Mouse (Mus musculus): ENCODE results near the gene Bdkrb2.

Bdkrb2 gene

DNA sequence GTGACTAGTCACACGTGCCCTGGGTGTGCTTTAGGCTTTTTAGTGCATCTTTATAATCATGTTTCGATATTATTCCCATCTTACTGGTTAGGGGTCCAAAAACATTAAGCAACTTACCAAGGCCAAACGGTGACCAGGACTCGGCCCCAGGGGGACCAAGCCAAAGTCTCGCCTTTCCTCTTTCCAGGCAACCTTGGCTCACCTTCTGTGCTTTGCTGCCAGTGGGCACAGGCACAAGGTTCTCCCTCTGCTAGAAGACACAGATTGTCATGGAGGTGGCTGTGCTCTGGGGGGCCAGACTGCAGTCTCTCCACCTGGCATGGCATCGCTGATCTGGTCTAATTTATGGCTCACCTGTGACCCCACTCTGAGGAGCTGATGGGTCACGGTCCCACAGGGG lies 27.8 kb downstream of the Bdkrb2 start:
- DNase-seq (ENCODE audit: low spot score in 2 of 2): no peak

DNA sequence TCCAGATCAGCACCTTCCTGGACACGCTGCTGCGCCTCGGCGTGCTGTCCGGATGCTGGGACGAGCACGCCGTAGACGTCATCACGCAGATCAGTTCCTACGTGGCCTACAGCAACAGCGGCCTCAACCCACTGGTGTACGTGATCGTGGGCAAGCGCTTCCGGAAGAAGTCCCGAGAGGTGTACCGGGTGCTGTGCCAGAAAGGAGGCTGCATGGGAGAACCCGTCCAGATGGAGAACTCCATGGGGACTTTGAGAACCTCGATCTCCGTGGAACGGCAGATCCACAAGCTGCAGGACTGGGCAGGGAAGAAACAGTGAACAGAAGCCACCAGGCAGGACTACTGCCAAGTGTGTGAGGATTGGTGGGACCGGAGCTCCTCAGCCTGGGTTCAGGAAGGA lies 29.3 kb downstream of the Bdkrb2 start:
- DNase-seq (ENCODE audit: low spot score in 2 of 2): no peak

DNA sequence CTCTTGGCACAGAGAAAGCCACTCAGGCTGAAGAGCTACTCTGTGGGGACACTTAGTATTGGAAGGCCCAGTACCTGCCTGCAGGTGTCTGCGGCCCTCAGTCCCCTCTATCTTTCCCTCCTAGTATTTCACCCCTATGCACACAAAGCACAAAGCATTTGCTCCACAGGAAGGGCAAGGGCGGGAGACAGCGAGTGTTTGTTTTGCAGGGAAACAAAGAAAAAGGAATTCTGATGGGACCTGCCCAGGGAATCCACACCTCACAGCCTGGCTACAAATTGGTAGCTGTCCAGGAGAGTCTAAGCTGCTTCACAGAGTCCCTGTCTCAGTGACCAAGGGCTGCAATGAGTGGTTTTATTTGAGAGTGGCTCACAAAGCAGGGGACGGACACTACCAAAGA lies 30.4 kb downstream of the Bdkrb2 start:
- no peak for DNase-seq (ENCODE audit: low spot score in 2 of 2)

DNA sequence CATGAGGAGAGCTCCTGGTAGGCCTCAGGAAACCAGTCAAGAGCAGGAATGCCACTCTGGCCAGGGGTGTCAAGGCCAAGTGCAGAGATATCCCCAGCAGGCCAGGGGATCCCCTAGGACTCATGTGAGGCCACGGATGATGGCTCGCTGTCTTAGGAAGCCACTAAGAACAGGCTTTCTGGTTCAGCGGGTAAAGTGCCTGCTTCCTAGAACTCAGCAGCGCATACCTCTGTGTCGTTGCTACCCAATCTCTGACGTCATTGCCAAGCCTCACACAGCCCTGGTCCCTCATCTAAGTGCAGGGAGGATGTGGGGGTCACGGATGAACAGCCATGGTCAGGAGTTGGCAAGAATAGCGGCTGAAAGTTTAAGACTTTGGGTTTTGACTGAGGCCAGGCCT lies 34.1 kb downstream of the Bdkrb2 start:
- no peak for DNase-seq (ENCODE audit: low spot score in 2 of 2)

DNA sequence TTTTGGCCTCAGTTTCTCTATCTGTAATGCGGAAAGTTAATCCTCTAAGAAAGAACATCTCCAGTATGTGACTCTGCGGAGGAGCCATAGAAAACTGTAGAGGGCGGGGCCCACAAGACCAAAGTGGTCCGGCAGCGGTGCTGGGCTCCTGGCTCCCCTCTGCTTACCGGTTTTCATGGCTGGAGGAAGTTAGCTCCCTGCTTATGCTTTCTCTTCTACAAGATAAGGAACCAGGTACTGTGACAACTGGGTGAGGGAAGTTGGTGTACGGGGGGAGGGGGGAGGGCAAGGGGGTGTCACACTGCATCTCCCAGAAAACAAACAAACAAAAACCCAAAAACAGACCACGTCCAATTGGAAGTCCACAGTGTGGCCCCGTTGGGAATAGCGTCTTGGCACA lies 35.5 kb downstream of the Bdkrb2 start:
- no peak for DNase-seq (ENCODE audit: low spot score in 2 of 2)

DNA sequence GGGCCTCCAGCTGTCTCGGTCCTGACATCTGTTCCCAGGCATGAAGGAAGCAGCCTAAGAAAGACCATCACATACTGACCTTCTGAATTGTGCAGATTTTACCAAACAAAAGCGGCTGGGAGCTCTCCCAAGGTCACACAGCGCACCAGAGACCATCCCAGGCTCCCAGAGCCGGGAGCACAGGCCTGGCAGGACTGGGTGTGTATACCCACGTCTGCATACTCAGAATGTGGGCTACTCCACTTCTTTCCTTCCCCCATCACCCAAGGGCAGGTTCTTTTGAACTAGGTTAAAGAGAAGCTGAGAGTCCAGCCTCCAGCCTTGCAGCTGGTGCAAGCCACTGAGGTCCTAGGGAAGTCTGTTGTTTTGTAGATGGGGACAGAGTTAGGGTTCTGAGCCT lies 36.1 kb downstream of the Bdkrb2 start:
- no peak for DNase-seq (ENCODE audit: low spot score in 2 of 2)

DNA sequence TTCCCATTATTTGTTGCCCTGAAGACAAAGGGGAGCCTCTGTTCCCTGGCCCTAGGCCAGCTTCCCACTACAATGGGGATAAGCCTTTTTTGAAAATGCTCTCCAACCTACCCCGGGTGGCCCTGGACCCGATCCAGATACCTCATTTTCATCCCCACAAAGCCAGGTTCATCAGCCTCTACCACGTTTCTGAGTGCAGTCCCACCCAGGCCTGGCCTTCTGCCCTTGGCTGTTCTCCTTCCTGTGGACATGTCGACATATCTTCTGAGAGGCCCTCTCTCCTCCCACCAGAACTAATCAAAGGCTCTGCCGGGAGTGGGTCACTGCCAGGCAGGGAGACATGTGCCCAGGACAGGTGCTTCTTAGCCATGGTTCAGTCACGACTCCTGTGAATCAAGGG lies 38.6 kb downstream of the Bdkrb2 start:
- peak in 1 of 2 experiments; percentile 13 for DNase-seq (ENCODE audit: low spot score in 2 of 2)

DNA sequence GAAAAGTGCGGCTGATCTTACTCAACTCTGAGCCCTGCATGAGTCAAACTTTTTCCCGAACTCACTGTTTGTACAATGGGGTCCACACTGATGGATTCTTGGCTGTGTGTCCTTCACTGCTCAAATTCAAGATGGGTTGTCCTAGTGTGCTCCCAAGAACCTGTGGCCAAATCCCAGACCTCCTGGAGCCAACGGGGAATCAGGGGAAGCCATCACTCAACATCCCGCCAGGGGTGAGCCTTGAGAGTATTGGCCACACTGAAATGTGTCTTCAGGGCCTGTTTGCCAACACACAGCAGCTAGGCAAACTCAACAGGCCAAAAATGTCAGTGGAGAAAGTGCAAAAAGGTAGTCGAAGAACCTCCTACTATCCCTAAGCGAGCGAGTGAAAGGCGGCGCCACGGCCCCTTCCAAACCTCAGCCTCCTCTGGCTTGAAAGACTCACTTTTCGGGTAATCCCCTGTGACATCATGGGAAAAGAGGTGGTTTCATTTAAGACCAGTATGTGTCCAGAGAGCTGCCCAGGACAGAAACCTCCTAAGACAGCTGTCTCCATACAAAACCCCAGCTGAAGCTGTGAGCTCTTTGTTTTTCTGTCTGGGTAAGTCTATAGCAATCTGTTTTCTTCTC lies 39.7 kb downstream of the Bdkrb2 start, which contains the start of gene Bdkrb1:
Gene Bdkrb1, plus strand, starts transcription at position 505 of the 630 bp plus-strand sequence.
- no peak for DNase-seq (ENCODE audit: low spot score in 2 of 2)

DNA sequence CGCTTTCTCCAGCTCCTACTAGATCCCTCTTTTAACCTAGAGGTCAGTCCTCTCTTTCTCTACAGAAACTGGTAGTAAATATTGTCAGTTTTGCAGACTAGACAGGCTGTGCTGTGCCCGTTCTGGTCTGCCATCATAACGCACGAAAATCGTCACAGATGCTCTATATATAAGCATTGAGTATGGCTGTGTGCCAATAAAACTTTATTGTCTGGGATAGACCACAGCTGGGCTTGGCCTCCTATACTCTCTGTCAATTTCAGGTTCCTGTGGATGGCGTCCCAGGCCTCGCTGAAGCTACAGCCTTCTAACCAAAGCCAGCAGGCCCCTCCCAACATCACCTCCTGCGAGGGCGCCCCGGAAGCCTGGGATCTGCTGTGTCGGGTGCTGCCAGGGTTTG lies 40.9 kb downstream of the Bdkrb2 start:
- DNase-seq (ENCODE audit: low spot score in 2 of 2): no peak

DNA sequence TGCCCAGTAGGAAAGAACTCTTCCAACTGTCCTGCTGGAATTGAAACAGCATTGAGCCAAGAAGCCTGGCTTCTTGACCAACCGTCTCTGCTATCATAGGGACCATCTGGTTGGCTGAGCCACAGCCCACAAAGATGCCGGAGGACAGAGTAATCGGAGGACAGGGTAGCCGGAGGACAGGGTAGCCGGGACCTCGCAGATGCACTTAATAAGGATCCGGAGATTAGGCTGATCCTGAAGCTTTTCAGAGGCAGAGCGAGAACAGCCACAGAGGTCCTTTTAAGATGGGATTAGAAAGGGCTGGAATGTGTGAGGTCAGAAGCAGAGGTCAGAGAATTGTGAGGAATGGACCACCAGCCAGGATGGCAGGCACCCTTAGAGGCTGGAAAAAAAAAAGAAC lies 42.2 kb downstream of the Bdkrb2 start:
- no peak for DNase-seq (ENCODE audit: low spot score in 2 of 2)

DNA sequence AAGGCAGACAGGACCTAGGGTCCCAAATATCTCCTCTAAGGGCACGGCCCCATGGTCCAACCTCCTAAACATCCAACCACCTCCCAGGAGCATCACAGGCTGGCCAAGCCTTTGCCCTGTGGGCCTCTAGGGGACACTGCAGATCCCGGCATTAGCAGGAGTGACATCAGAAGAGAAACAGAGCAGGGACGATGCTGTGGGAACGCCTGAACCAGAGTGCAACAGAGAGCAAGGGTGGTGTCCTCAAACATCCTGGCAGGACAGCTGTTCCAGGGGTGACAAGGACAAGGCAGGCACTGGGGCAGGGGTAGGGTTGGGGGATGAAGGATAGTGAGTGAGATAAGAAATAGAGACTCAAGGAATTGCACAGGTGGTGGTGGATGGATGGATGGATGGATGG lies 43.9 kb downstream of the Bdkrb2 start:
- DNase-seq (ENCODE audit: low spot score in 2 of 2): no peak

DNA sequence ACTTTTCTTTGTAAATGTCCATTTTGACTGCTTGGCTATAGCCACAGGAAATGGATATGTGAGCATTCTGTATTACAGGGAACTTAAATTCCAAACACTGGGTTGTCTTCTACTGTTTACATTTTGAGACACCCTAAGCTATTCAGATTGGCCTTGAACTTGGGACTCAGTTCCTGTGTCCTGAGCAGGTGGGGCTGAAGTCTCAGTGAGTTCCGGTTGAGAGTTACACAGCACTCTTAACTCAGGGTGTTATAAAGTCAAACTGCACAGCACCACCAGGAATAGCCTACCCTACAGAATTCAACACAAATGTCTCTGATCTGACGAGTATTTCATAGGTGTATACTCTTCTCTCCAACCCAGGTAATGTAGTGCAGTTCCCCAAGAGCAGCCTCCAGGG lies 48.0 kb downstream of the Bdkrb2 start:
- no peak for DNase-seq (ENCODE audit: low spot score in 2 of 2)

DNA sequence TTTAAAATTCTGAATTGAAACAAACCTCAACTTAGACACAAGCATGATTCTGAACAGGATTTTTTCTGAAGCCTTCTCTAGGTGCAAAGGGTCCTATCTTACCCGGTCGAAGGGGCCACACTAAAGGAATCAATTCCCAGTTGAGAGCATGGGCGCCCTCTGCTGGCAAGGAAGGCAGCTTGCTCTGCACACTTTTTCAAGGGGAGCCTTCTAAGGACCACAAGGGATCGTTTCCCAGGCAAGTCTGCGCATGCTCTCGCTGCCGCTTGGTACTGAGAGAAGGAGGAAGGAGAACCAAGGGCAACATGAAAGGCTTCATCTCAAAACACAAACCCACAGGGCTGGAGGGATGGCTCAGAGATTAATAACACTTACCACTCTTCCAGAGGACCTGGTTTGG lies 48.7 kb downstream of the Bdkrb2 start:
- peak in 1 of 2 experiments; percentile 26 for DNase-seq (ENCODE audit: low spot score in 2 of 2)

DNA sequence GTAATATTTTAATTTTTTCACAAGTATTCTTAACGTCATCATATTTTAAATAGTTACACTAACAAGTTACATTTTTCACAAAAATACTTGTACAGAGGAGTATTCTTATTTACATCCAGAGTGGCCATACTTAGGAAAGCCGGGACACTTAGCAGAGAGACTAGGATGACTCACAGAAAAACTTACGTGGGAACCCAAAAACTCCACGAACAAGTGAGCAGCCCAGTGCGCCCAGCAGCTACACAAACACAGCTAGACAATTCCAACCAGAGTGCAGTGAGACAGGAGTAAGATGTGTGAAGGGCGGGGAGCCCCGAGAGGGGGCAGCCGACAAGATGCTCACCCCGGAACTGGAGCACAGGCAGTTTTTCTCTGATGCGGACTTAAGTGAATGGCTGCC lies 50.5 kb downstream of the Bdkrb2 start:
- DNase-seq (ENCODE audit: low spot score in 2 of 2): no peak

DNA sequence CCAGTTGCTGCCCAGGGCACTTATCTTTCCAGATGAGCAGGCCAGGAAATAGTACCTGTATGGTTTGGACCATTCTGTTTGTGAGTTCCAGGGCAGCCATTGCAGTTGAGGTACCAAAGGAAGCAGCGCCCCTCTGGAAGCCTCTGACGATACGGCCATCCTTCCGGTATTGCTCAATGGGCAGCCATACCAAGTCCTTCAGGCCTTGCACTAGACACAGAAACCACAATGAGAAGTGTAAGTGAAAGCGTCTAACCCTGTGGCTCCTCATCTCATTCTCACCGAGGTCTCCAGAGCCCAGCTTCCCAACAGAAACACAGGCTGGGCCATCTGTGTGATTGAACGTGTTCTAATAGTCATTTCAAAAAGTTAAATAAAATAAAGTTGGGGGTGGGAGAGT lies 59.0 kb downstream of the Bdkrb2 start:
- DNase-seq (ENCODE audit: low spot score in 2 of 2): no peak

DNA sequence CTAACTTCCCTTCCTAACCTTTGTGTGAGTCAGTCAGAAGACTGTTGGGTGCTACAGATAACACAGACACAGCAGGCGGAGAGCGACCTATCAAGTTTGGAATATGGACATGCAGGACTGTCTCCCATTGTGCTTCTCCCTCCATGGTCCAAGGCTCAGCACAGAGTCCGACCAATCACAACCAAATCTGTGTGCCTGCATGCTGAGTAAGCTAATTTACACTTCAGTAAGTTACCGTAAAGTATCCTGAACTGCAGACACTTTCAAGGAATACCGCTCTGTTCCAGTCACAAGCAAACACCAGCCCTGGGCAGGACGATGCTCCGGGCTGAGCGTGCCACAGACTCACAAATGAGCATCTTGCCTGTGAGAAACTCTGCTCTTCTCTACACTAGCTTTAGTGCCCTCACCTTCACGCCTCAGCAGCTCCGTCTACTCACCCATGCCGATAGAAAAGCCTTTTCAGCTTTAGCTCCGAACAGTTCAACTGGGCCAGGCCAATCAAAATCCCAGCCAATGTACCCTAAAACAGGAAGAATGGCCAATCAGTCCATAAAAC lies 60.0 kb downstream of the Bdkrb2 start:
- DNase-seq (ENCODE audit: low spot score in 2 of 2): no peak

DNA sequence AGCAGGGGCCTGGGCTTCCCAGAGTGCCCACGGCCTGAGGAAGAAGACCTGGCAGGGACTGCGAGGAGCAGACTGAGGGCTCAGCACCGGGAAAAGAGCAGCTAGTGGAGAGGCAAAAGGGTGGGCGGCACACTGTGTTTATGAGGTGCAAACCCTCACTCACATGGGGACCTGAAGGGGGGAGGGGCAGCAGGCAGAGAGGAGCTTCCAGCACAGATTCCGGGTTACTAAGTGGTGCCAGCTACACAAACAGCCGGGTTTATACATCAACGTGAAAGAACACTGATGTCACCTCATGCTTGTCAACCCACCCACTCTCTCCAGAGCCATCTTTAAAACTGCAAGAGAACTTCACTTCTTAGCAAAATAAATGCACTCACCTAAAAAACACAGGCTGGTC lies 62.8 kb downstream of the Bdkrb2 start:
- DNase-seq (ENCODE audit: low spot score in 2 of 2): no peak

DNA sequence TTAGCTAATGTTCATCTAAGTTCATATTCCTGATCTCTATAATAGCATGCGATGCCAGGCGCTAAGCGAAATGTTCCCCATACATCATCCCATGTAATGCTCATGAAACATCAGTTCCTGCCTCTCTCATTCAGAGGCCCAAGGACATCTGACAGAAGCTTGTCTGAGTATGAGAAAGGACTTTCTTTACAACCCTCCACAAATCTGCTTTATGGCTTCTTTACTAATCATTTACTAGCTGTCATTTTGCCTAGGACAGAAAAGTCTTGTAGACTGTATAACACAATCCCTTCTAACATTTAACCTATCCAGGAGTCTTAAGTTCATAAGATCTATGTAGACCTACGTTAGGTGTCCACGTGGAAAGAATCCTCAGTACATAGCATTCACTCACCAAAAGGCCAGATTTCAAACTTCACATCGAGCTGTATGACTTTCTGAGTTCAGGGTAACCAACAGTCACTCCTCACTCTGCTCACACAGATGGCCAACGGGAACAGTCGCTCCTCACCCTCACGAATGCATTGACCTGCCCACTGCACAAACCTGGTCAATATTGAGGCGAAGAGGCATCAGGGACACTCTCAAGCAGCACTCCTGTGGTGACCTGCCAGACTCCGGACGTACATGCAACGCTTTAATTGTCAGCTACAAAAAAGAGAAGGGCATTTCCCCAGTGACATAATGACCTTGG lies 71.5 kb downstream of the Bdkrb2 start:
- no peak for DNase-seq (ENCODE audit: low spot score in 2 of 2)

DNA sequence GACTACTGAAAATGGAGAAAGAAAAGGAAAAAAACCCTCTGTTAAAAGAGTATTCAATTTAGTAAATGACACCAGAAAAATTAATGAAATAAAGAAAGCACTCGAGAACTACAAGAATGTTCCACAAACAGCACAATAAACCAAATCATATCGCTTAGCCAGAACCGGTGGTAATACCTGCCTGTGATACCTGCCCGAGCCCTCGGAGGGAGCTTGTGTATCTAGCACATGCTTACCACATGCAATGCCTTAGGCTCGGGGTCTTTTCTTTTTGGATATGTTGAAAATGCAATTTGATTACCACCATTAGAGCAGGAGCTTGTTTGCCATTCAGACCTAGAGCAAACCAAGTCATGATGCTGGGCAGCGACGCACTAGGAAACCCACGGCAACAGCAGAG lies 73.5 kb downstream of the Bdkrb2 start:
- DNase-seq (ENCODE audit: low spot score in 2 of 2): no peak

DNA sequence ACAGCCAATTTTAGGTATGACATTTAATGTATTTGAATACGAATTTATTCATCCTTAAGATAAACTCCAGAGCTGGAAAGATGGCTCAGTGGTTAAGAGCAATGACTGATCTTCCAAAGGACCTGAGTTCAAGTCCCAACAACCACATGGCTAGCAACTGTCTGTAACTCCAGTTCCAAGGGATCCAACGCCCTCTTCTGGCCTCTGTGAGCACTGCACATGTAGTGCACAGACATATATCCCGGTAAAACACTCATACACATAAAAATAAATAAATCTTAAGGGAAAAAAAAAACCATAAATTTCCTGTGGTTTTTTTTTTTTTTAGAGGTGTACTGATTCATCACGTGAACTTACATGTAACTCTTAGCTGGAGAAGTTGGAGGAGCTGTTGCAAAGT lies 74.5 kb downstream of the Bdkrb2 start:
- no peak for DNase-seq (ENCODE audit: low spot score in 2 of 2)

DNA sequence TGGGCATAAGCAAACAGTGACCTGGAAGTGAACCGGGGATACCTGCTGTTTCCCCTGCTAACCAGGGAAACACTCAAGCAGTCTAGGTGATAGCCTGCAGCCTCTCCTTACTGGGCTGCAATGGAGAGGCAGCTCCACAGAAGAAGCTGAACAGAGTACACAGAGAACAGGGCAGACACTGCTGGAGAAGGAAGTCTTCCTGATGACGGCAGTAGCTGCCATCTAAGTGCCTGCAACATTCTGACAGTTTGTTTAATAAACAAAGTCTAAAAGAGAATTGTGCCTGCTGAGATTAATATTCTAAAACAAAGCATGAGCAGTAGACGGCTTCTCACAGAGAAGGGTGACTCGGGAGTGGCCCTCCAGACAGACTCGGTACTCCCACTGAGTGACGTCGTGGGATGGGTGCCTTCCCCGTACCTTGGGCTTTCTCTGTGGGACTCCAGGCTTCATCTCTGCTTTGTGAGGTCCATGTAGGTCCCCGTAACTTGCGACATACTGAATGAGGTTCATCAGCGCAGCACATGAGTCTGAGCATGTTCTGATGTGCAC lies 79.8 kb downstream of the Bdkrb2 start:
- DNase-seq (ENCODE audit: low spot score in 2 of 2): no peak

All from urinary bladder, adult 18-20 months (tissue).